Mouse (Mus musculus) lung, embryonic 14.5 days (tissue): ENCODE measurements at regions not wholly inside any gene's neighbourhood (a gene's known extent, or its start where the extent isn't known, plus 50 kb on each side); places are given as distances from the start of the nearest gene placed in this dataset.
A peak's percentile ranks its signal among the peaks of the same experiment; 100 is the strongest.

Experiments used
- ATAC-seq: fragments of 200-750 bp; cut with Nextera tagmentation; 2 replicates; pipeline ENCODE4 v1.8.0; 2017; ENCODE audit warnings: mild to moderate bottlenecking, moderate TSS enrichment, moderate library complexity; ENCODE audit not compliant: insufficient read depth
- DNase-seq: peaks from one replicate; pipeline ENCODE4 v3.0.0-alpha.2; 2015
- H3K27ac ChIP-seq: fragments of 300-500 bp; sonication (generic); 2 replicates; pipeline ENCODE4 v1.5.1; 2014; ENCODE audit warnings: low read depth, mild to moderate bottlenecking, moderate library complexity
- H3K27me3 ChIP-seq: fragments of 300-500 bp; sonication (generic); 2 replicates; pipeline ENCODE4 v1.6.1; 2014; ENCODE audit warnings: low read length, control low read depth; ENCODE audit not compliant: insufficient read depth
- H3K36me3 ChIP-seq: fragments of 300-500 bp; sonication (generic); 2 replicates; pipeline ENCODE4 v1.6.1; 2014; ENCODE audit warnings: control low read depth; ENCODE audit not compliant: insufficient read depth
- H3K4me1 ChIP-seq: fragments of 300-500 bp; sonication (generic); 2 replicates; pipeline ENCODE4 v1.6.1; 2014; ENCODE audit warnings: antibody characterized with exemption, control low read depth; ENCODE audit not compliant: insufficient read depth
- H3K4me2 ChIP-seq: fragments of 300-500 bp; sonication (generic); 2 replicates; pipeline ENCODE4 v1.6.1; 2014; ENCODE audit warnings: mild to moderate bottlenecking
- H3K4me3 ChIP-seq: fragments of 300-500 bp; sonication (generic); 2 replicates; pipeline ENCODE4 v1.5.1; 2014; ENCODE audit warnings: low read depth, low read length
- H3K9ac ChIP-seq: fragments of 300-500 bp; sonication (generic); 2 replicates; pipeline ENCODE4 v1.6.1; 2014
- H3K9me3 ChIP-seq: fragments of 300-500 bp; sonication (generic); 2 replicates; pipeline ENCODE4 v1.6.1; 2016; ENCODE audit warnings: low read depth, low read length, control low read depth
- CTCF ChIP-seq: IDR thresholded peaks from 2 replicates; pipeline ENCODE4 v1.5.1; 2016; ENCODE audit warnings: antibody characterized with exemption, low read depth
- WGBS: fragments of 180-500 bp; shearing (Covaris S2); extraction: QIAGEN DNeasy Blood & Tissue Kit; methylation state at CpG from one replicate; pipeline ENCODE4 v1.1.7; 2014; 5-methylcytosine and 5-hydroxymethylcytosine counted together

GRCm38 (mm10) chr4:125922317-125922878 lies 102.0 kb upstream of the Csf3r start:
- no peaks in the 10 kb centered on the region for H3K9me3 ChIP-seq
- ATAC-seq (no peak), DNase-seq (no peak)
- H3K9ac ChIP-seq: no peak overlapping the region
- no peak for TF ChIP-seq CTCF
- no peak overlapping the region for H3K4me3 ChIP-seq
- H3K27ac ChIP-seq: no peak overlapping the region
- WGBS: 14% methylated on average over 11 of the region's 11 CpGs
- H3K4me2 ChIP-seq: no peak overlapping the region
- H3K36me3 ChIP-seq: no peaks in the 10 kb centered on the region
- peaks cover 13% of the 10 kb centered on the region; the same call in 1 of the 2 replicates for H3K27me3 ChIP-seq
- no peaks in the 10 kb centered on the region for H3K4me1 ChIP-seq

- no peak overlapping the region for H3K4me3 ChIP-seq
- DNase-seq (peak; percentile 59), ATAC-seq (no peak)
- H3K9ac ChIP-seq: no peak overlapping the region
- H3K36me3 ChIP-seq: no peaks in the 10 kb centered on the region
- peaks cover 13% of the 10 kb centered on the region; the same call in 1 of the 2 replicates for H3K27me3 ChIP-seq
- 28% methylated on average over 7 of the region's 7 CpGs for WGBS
- H3K4me1 ChIP-seq: no peaks in the 10 kb centered on the region
- H3K9me3 ChIP-seq: no peaks in the 10 kb centered on the region
- no peak overlapping the region for H3K4me2 ChIP-seq
- H3K27ac ChIP-seq: no peak overlapping the region
- TF ChIP-seq CTCF: no peak
Measured at GRCm38 (mm10) chr4:125923225-125923624, 101.1 kb upstream of the Csf3r start.

- TF ChIP-seq CTCF: no peak
- Histone ChIP-seq H3K27ac (no peak overlapping the region), H3K4me1 (no peaks in the 10 kb centered on the region), H3K36me3 (no peaks in the 10 kb centered on the region), H3K4me3 (no peak overlapping the region), H3K9ac (no peak overlapping the region), H3K9me3 (no peaks in the 10 kb centered on the region), H3K27me3 (no peaks in the 10 kb centered on the region), H3K4me2 (no peak overlapping the region)
- WGBS: 54% methylated on average over 4 of the region's 4 CpGs
- ATAC-seq (no peak), DNase-seq (no peak)
Measured at GRCm38 (mm10) chr4:125928196-125928595, 96.2 kb upstream of the Csf3r start.

- Histone ChIP-seq H3K4me2 (no peak overlapping the region), H3K27ac (no peak overlapping the region), H3K9ac (no peak overlapping the region), H3K4me3 (no peak overlapping the region), H3K9me3 (no peaks in the 10 kb centered on the region), H3K4me1 (no peaks in the 10 kb centered on the region), H3K27me3 (no peaks in the 10 kb centered on the region), H3K36me3 (no peaks in the 10 kb centered on the region)
- ATAC-seq (no peak), DNase-seq (no peak)
- no peak for TF ChIP-seq CTCF
- WGBS: 59% methylated on average over 17 of the region's 17 CpGs
Measured at GRCm38 (mm10) chr4:125929122-125929772, 95.1 kb upstream of the Csf3r start.

GRCm38 (mm10) chr4:125930764-125931163 lies 93.6 kb upstream of the Csf3r start:
- Histone ChIP-seq H3K27me3 (no peaks in the 10 kb centered on the region), H3K4me2 (no peak overlapping the region), H3K9ac (no peak overlapping the region), H3K36me3 (no peaks in the 10 kb centered on the region), H3K27ac (no peak overlapping the region), H3K4me1 (no peaks in the 10 kb centered on the region), H3K9me3 (no peaks in the 10 kb centered on the region), H3K4me3 (no peak overlapping the region)
- 23% methylated on average over 10 of the region's 10 CpGs for WGBS
- ATAC-seq: no peak
- DNase-seq: no peak
- TF ChIP-seq CTCF: no peak

GRCm38 (mm10) chr4:125931321-125931720 lies 93.0 kb upstream of the Csf3r start:
- no peak overlapping the region for H3K9ac ChIP-seq
- ATAC-seq (no peak), DNase-seq (no peak)
- H3K27me3 ChIP-seq: no peaks in the 10 kb centered on the region
- H3K9me3 ChIP-seq: no peaks in the 10 kb centered on the region
- TF ChIP-seq CTCF: no peak
- H3K4me2 ChIP-seq: no peak overlapping the region
- no peaks in the 10 kb centered on the region for H3K36me3 ChIP-seq
- no peak overlapping the region for H3K4me3 ChIP-seq
- 48% methylated on average over 6 of the region's 6 CpGs for WGBS
- no peak overlapping the region for H3K27ac ChIP-seq
- no peaks in the 10 kb centered on the region for H3K4me1 ChIP-seq

- no peaks in the 10 kb centered on the region for H3K4me1 ChIP-seq
- H3K27ac ChIP-seq: no peak overlapping the region
- 64% methylated on average over 22 of the region's 22 CpGs for WGBS
- no peaks in the 10 kb centered on the region for H3K36me3 ChIP-seq
- no peak overlapping the region for H3K4me2 ChIP-seq
- DNase-seq (no peak), ATAC-seq (no peak)
- no peaks in the 10 kb centered on the region for H3K27me3 ChIP-seq
- no peak for TF ChIP-seq CTCF
- H3K4me3 ChIP-seq: no peak overlapping the region
- no peaks in the 10 kb centered on the region for H3K9me3 ChIP-seq
- H3K9ac ChIP-seq: no peak overlapping the region
Measured at GRCm38 (mm10) chr4:125932036-125932756, 92.2 kb upstream of the Csf3r start.
